Mouse (Mus musculus) thymus, adult 2 months (tissue): Measurements from ENCODE around the gene Arhgef28.

ENCODE experiments used
- CTCF ChIP-seq: fragments of 200-500 bp; IDR thresholded peaks from 2 replicates; pipeline ENCODE4 v1.5.1; 2012; ENCODE audit warnings: mild to moderate bottlenecking, control low read depth, low read length, moderate library complexity, borderline replicate concordance; ENCODE audit not compliant: control insufficient read depth, poor library complexity, insufficient read depth; ENCODE audit errors: extremely low read depth
- POLR2A ChIP-seq: fragments of 200-500 bp; IDR thresholded peaks from 2 replicates; pipeline ENCODE4 v1.6.1; 2012; ENCODE audit warnings: mild to moderate bottlenecking, low read length, control low read depth, moderate library complexity; ENCODE audit not compliant: control insufficient read depth, poor library complexity, insufficient read depth; ENCODE audit errors: extremely low read depth

GRCm38 (mm10) chr13:98249594-98249993 is 43.4 kb upstream of the Arhgef28 start:
- TF ChIP-seq POLR2A, result no peak
- TF ChIP-seq CTCF, result no peak
